18 mouse cellular contexts compared by ENCODE assay signal in the genomic region with DNA sequence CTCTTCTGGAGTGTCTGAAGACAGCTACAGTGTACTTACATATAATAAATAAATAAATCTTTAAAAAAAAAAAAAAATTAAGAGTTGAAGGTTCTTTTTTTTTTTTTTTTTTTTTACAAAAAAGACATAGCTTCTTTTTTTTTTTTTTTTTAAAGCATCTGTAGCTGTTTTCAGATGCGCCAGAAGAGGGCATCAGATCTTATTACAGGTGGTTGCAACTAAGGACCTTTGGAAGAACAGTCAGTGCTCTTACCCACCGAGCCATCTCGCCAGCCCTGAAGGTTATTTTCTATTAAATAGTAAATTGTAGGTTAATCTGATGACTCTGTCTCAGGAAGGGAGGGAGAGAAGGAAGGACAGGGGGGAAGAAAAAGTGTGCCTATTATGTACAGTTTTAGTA. TPM values are rescaled to one million over a fixed set of nuclear protein-coding genes. Genes with fewer than 3 reads are reported as not detected.
A peak's percentile ranks its signal among the peaks of the same experiment; 100 is the strongest.
DNase-seq lines count a peak whose midpoint lies in the region; ATAC-seq and TF ChIP-seq lines count a peak whose summit lies in the region.
"Had no signal": no experiment of that assay in that cellular context is flagged by ENCODE, and none has a peak within 500 bp of the region (broad histone marks: within the 10 kb centered on the region; RNA-seq: fewer than 3 reads in every experiment).

No protein-coding gene starts in this region.

- H3K36me3 ChIP-seq in kidney, adult 2 months (ENCODE audit: control insufficient read depth, insufficient read depth, low read length) = peaks cover 7% of the 10 kb centered on the region
- H3K36me3 ChIP-seq in midbrain, postnatal 0 days (ENCODE audit: insufficient read depth, low read length) = peaks cover 20% of the 10 kb centered on the region
- H3K36me3 ChIP-seq in midbrain, embryonic 15.5 days (replicated peaks) = peaks cover 35% of the 10 kb centered on the region
- peaks cover 19% of the 10 kb centered on the region for H3K36me3 ChIP-seq in ES-E14 (ENCODE audit: control insufficient read depth, insufficient read depth, low read length, poor library complexity, severe bottlenecking)

- in situ Hi-C loops in ES-E14 (cut with MboI; ENCODE audit: low sequenced_read_pairs in 2 of 2, unreplicated experiment in 2 of 2) = no loop called here

- H3K4me1 ChIP-seq in kidney, adult 2 months (ENCODE audit: control insufficient read depth, insufficient read depth, low read length) = no peaks in the 10 kb centered on the region
- no peaks in the 10 kb centered on the region for H3K4me1 ChIP-seq in midbrain, postnatal 0 days (ENCODE audit: insufficient read depth, low read length)
- H3K4me1 ChIP-seq in midbrain, embryonic 15.5 days = no peaks in the 10 kb centered on the region
- no peaks in the 10 kb centered on the region for H3K4me1 ChIP-seq in ES-E14 (ENCODE audit: control insufficient read depth in 2 of 2, insufficient read depth in 2 of 2, low read length in 2 of 2, poor library complexity in 1 of 2)
- H3K4me1 ChIP-seq: embryonic facial prominence, embryonic 13.5 days; heart, embryonic 15.5 days; midbrain, embryonic 12.5 days; stomach, embryonic 15.5 days had no signal

- no peak for TF ChIP-seq CTCF in kidney, adult 2 months (conservative IDR thresholded peaks at IDR 0.05; ENCODE audit: insufficient read depth, insufficient read length, low read depth, low read length)
- peak; percentile 43 for TF ChIP-seq CTCF in midbrain, postnatal 0 days (IDR thresholded peaks at IDR 0.05)

- peak; percentile 28 for DNase-seq in kidney, adult 2 months
- no peak for DNase-seq in kidney, adult 11 months
- DNase-seq in midbrain, postnatal 0 days (ENCODE audit: low spot score) = peak; percentile 8
- no peak for DNase-seq in ES-E14 (ENCODE audit: low read depth, low spot score)
- peak; percentile 9 for DNase-seq in fibroblast of lung, adult 2 months (ENCODE audit: low read depth)
- no peak for DNase-seq in T-cell, adult 2 months (ENCODE audit: low spot score)
- DNase-seq in ovary, postnatal 14 days (ENCODE audit: low spot score) = no peak
- DNase-seq: cerebellum, adult 9-10 months; gastrocnemius, postnatal 25 days; layer of hippocampus, adult 9-11 months; right cerebral cortex, postnatal 25 days had no signal

- H3K27ac ChIP-seq in kidney, adult 2 months (ENCODE audit: insufficient read depth, low read depth, low read length) = no peak overlapping the region
- no peak overlapping the region for H3K27ac ChIP-seq in midbrain, postnatal 0 days (ENCODE audit: low read depth, low read length)
- no peak overlapping the region for H3K27ac ChIP-seq in midbrain, embryonic 15.5 days
- no peak overlapping the region for H3K27ac ChIP-seq in ES-E14 (ENCODE audit: insufficient read depth, low read depth, low read length, poor library complexity, severe bottlenecking)
- H3K27ac ChIP-seq: embryonic facial prominence, embryonic 13.5 days; heart, embryonic 15.5 days; midbrain, embryonic 12.5 days; stomach, embryonic 15.5 days had no signal

- H3K27me3 ChIP-seq in kidney, adult 2 months (replicated peaks; ENCODE audit: control insufficient read depth, insufficient read depth, low read length) = no peaks in the 10 kb centered on the region; the same call in 1 of the 2 replicates
- H3K27me3 ChIP-seq in midbrain, postnatal 0 days (ENCODE audit: insufficient read depth, low read length) = no peaks in the 10 kb centered on the region
- H3K27me3 ChIP-seq in midbrain, embryonic 15.5 days (replicated peaks) = no peaks in the 10 kb centered on the region
- H3K27me3 ChIP-seq: embryonic facial prominence, embryonic 13.5 days; heart, embryonic 15.5 days; midbrain, embryonic 12.5 days; stomach, embryonic 15.5 days had no signal

- no peaks in the 10 kb centered on the region for H3K9me3 ChIP-seq in midbrain, postnatal 0 days (ENCODE audit: low read length)
- no peaks in the 10 kb centered on the region for H3K9me3 ChIP-seq in midbrain, embryonic 15.5 days
- H3K9me3 ChIP-seq in ES-E14 (ENCODE audit: control insufficient read depth, insufficient read depth, low read depth, low read length) = no peaks in the 10 kb centered on the region
- H3K9me3 ChIP-seq: embryonic facial prominence, embryonic 13.5 days; heart, embryonic 15.5 days; midbrain, embryonic 12.5 days; stomach, embryonic 15.5 days had no signal

- H3K4me3 ChIP-seq in kidney, adult 2 months (ENCODE audit: insufficient read depth, low read depth, low read length) = no peak overlapping the region
- no peak overlapping the region for H3K4me3 ChIP-seq in midbrain, postnatal 0 days (ENCODE audit: low read depth, low read length)
- H3K4me3 ChIP-seq in midbrain, embryonic 15.5 days = no peak overlapping the region
- H3K4me3 ChIP-seq in ES-E14 (ENCODE audit: insufficient read depth in 1 of 2, low read depth in 1 of 2, low read length in 2 of 2, poor library complexity in 1 of 2, severe bottlenecking in 1 of 2) = no peak overlapping the region
- H3K4me3 ChIP-seq: embryonic facial prominence, embryonic 13.5 days; heart, embryonic 15.5 days; midbrain, embryonic 12.5 days; stomach, embryonic 15.5 days had no signal

- no peak for ATAC-seq in midbrain, postnatal 0 days (ENCODE audit: low FRiP score)
- ATAC-seq in midbrain, embryonic 15.5 days (replicated peaks) = no peak
- ATAC-seq: forebrain, embryonic 16.5 days; inflammation-experienced regulatory T-cells, adult 6 months had no signal

- 53% methylated on average over 3 of the region's 3 CpGs for WGBS in kidney, adult 2 months
- 82% methylated on average over 3 of the region's 3 CpGs for WGBS in midbrain, postnatal 0 days
- WGBS in midbrain, embryonic 15.5 days = 90% methylated on average over 3 of the region's 3 CpGs

- no peak overlapping the region for H3K4me2 ChIP-seq in midbrain, postnatal 0 days (ENCODE audit: low read depth, low read length, poor library complexity, severe bottlenecking)
- no peak overlapping the region for H3K4me2 ChIP-seq in midbrain, embryonic 15.5 days
- H3K4me2 ChIP-seq: embryonic facial prominence, embryonic 13.5 days; heart, embryonic 15.5 days; midbrain, embryonic 12.5 days; stomach, embryonic 15.5 days had no signal

- no peak for TF ChIP-seq POLR2A in kidney, adult 2 months (IDR thresholded peaks at IDR 0.05; ENCODE audit: low read depth, low read length)

- H3K9ac ChIP-seq in midbrain, postnatal 0 days (replicated peaks; ENCODE audit: low read length, poor library complexity, severe bottlenecking) = no peak overlapping the region
- H3K9ac ChIP-seq in midbrain, embryonic 15.5 days = no peak overlapping the region
- H3K9ac ChIP-seq in ES-E14 (ENCODE audit: insufficient read depth, low read depth, low read length, poor library complexity, severe bottlenecking) = no peak overlapping the region
- H3K9ac ChIP-seq: embryonic facial prominence, embryonic 13.5 days; heart, embryonic 15.5 days; midbrain, embryonic 12.5 days; stomach, embryonic 15.5 days had no signal

TF ChIP-seq in ES-E14, 5 proteins besides CTCF, POLR2A, EP300 and RAD21:
- peak; percentile 94 for TF ChIP-seq ZNF384 (IDR thresholded peaks at IDR 0.05; ENCODE audit: low read depth, low read length)
- TF ChIP-seq CHD2 (IDR thresholded peaks at IDR 0.05; ENCODE audit: low read depth, low read length) = no peak

RNA-seq across cellular contexts. Expression of gene Prelid1, which starts 31.4 kb away (rescaled TPM):
- polyA plus RNA-seq in kidney, adult 2 months (2012; rRNA removed) = 542 and 589 TPM in 2 replicates
- 208 and 210 TPM in 2 replicates for total RNA-seq in midbrain, postnatal 0 days (2014; rRNA removed)
- 318 and 326 TPM in 2 replicates for polyA plus RNA-seq in midbrain, postnatal 0 days (2015; fragmentation: Nextera tagmentation; extraction: Ambion mirVana)
- polyA plus RNA-seq in midbrain, embryonic 15.5 days (2015; fragmentation: Nextera tagmentation; extraction: Ambion mirVana) = 331 and 355 TPM in 2 replicates
- 198 and 217 TPM in 2 replicates for total RNA-seq in ES-E14 (2012; rRNA removed)

RNA-seq across cellular contexts. Expression of gene Rab24, which starts 32.9 kb away (rescaled TPM):
- 81.8 and 89.8 TPM in 2 replicates for polyA plus RNA-seq in kidney, adult 2 months (2012; rRNA removed)
- total RNA-seq in midbrain, postnatal 0 days (2014; rRNA removed) = 70.0 and 88.1 TPM in 2 replicates
- polyA plus RNA-seq in midbrain, postnatal 0 days (2015; fragmentation: Nextera tagmentation; extraction: Ambion mirVana) = 83.2 and 84.2 TPM in 2 replicates
- polyA plus RNA-seq in midbrain, embryonic 15.5 days (2015; fragmentation: Nextera tagmentation; extraction: Ambion mirVana) = 104 and 105 TPM in 2 replicates
- 67.5 and 79.4 TPM in 2 replicates for total RNA-seq in ES-E14 (2012; rRNA removed)

RNA-seq across cellular contexts. Expression of gene Mxd3, which starts 40.8 kb away (rescaled TPM):
- polyA plus RNA-seq in kidney, adult 2 months (2012; rRNA removed) = 1.2 and 1.3 TPM in 2 replicates
- total RNA-seq in midbrain, postnatal 0 days (2014; rRNA removed) = 6.6 and 7.2 TPM in 2 replicates
- polyA plus RNA-seq in midbrain, postnatal 0 days (2015; fragmentation: Nextera tagmentation; extraction: Ambion mirVana) = 3.5 and 3.6 TPM in 2 replicates
- 7.6 and 11.8 TPM in 2 replicates for polyA plus RNA-seq in midbrain, embryonic 15.5 days (2015; fragmentation: Nextera tagmentation; extraction: Ambion mirVana)
- total RNA-seq in ES-E14 (2012; rRNA removed) = 12.5 and 19.8 TPM in 2 replicates

Comparison
In these comparisons a context has a peak if more than half of its experiments do, and no peak if none do; other contexts are left out.
1. DNase-seq: peak in kidney, adult 2 months (single experiment), midbrain, postnatal 0 days (single experiment) and fibroblast of lung, adult 2 months (single experiment); none in kidney, adult 11 months (single experiment), ES-E14 (single experiment), T-cell, adult 2 months (single experiment) and ovary, postnatal 14 days (single experiment).